Mouse (Mus musculus) layer of hippocampus, postnatal 10 days (tissue): ENCODE results near the gene Vmn2r13. TPM values are rescaled to one million over a fixed set of nuclear protein-coding genes. Genes with fewer than 3 reads are reported as not detected.
"Not testable (repeated sequence)": the region's sequence is repeated elsewhere in the genome, so short reads cannot be mapped to it uniquely, and the experiment has no call there.

Experiments used
- DNase-seq, 2 experiments: peaks; one replicate each; pipeline ENCODE4 v3.0.0; 2021; ENCODE audit warnings: low spot score in 2 of 2
- long read RNA-seq: library from polyadenylated mRNA; stranded (forward); transcript quantifications from one replicate; pipeline ENCODE4 v2.0.0, GENCODE M21; 2023
- total RNA-seq, 2 experiments: library from RNA; stranded (reverse); gene quantifications; 2 replicates each; pipeline ENCODE4 v1.2.3; 2021

Gene Vmn2r13
- total RNA-seq: not detected
- long read RNA-seq: 0 reads

DNA sequence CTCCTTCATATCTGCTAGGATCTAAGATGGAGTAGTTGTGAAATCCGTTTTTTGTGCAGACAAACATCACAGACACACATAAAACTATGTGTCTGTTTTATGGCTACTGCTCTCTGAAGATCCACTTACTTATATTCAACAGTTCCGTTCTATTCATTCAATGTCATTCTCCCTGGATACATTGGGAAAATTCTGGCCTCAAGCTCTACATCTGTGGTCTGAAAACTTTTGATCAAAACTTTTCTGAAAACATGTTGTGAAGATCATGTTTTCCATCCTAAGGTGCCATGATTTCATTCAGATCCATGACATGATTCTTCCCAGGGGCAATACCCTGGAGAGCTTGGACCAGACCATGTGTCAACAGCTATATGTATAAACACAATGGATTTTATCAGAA is at the start of gene Vmn2r13:
TSS of gene Vmn2r13 (minus strand) at position 101 of the 400 bp plus-strand sequence.
- not testable (repeated sequence) for DNase-seq

DNA sequence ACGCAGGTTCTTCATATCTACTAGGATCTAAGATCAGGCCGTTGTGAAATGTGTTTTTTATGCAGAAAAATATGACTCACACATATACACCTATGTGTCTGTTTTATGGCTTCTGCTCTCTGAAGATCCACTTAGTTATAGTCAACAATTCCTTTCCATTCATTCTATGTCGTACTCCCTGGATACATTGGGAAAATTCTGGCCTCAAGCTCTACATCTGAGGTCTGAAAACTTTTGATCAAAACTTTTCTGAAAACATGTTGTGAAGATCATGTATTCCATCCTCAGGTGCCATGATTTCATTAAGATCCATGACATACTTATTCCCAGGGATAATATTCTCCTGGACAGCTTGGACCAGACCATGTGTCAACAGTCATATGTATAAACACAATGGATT is 32.6 kb upstream of the Vmn2r13 start, which contains the start of gene Vmn2r14:
TSS of gene Vmn2r14 (minus strand) at position 101 of the 400 bp plus-strand sequence.
- DNase-seq: no peak

DNA sequence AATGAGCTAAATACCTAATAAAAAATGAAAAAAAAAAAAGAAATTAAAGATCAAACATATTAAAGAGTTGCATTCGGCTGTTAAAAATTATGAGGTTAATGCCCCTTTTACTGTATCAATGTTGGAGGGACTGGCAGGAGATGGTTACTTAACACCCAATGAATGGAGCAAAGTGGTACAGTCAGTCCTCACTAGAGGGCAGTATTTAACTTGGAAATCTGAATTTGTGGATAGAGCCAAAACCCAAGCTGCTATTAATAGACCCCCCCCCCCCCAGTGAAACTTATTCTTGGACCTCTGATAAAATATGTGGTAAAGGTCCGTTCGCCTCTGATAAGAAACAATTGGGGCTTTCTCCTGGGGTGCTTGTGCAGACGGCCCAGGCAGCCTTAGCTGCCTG is 25.1 kb downstream of the Vmn2r13 start:
- DNase-seq: not testable (repeated sequence)

DNA sequence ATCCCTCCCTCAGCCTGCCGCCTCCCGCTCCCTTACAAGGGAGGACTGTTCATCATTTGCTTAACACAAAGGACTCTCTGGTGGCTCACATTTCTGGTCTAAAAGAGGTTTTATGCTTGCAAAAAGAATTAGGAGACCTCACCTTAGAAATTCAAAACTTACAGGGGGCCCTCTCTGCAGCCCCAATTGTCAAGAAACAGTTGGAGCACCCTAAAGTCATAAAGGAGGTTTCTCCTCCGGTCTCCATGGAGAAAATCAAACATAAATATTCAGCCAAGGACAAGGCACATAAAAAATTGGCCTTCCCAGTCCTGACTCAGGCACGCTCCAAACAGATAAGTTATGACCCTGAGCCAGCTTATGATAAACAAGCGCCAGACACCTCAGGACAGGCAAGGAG is 31.9 kb downstream of the Vmn2r13 start:
- DNase-seq: no peak

DNA sequence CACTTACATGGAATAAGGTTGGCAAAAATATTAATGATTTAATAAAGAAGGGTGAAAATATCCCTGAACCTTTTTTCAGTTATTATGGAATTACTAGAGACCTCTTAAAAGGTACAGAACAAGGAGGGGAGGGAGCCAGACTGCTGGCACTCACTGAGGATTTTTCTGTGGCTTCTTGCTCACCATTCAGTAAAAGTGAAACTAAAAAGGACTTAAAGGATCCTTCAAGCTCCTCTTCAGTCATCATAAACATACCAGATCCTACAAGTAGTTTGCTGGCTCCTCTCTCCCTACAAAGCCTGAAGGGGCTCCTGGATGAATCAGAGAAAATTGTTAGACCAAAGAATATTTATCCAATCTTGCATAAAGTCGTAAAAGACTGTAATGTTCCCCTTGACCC is 32.4 kb downstream of the Vmn2r13 start:
- DNase-seq: not testable (repeated sequence)

DNA sequence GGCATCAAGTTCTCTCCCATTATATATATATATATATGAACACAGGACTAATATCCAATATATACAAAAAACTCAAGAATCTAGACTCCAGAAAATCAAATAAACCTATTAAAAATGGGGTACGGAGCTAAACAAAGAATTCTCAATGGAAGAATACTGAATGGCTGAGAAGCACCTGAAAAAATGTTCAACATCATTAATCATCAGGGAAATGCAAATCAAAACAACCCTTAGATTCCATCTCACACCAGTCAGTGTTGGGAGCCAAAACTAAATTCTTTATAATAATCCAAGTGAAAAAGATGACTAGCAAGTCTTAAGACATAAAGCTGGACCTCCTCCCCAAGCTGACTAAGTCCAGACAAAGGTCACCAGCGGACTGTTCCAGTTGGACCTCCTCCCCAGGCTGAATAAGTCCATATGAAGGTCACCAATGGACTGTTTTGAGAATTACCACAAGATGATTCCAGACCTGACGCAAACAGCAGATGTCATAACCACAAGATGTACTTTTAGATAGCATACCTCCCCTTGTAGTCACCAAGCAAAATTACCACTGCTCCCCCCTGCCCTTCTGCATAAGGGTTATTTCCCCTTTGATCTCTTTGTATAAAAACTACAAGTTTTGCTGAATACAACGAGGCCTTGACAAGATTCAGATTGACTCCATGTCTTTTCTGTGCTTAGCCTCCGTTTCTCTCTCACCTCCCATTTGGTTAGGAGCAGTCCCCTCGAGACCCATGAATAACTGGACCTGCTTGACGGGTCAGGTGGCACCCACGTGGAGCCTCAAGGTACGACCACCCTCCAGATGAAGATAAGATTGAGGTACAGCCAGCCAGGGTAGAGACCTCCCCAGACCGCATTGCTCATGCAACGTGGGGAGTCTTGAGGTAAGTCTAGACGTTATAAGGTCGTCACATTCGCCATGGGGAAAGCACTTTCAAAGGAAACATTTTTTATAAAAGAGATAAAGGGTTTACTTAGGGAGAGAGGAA is 33.2 kb downstream of the Vmn2r13 start:
- not testable (repeated sequence) for DNase-seq

DNA sequence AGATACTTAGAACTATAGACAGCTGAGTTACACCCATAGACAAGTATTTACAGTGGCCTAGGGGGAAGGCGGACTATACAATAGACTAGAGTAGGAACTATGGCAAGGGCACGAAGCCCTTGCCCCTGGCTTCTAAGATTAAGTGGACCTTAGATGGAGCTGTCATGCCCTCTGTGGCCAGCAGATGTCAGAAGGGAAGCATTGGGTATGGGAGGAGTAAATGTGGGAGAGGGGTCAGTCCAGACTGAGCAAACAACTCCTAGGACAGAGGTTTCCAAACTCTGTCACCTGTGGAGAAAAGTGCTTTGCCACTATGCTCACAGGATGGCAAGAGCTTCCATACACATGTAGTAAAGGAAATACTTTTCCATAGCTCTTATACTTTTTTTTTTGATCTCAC is 52.5 kb downstream of the Vmn2r13 start:
- DNase-seq: no peak

DNA sequence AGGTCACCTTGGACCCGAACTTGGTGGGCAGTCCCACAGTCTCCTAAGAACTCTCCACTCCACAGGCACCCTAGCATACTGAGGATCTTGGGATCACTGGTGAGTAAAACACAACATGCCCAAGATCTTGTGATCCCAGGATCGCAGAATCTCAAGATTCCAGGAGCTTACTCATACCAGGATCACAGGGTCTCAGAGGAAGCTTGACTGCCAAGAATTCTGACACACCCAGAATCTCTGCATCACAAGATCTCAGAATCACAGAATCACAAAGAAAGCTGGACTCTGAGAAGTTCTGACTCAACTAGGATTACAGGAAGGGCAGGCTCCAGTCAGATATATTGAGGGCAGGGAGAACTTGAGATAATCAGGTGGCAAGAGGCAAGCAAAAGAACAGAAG is 55.3 kb downstream of the Vmn2r13 start:
- no peak for DNase-seq

Other genes starting within 250 kb of the Vmn2r13 start
- gene Vmn2r10, start 185.7 kb downstream of the Vmn2r13 start, total RNA-seq: not detected
- not detected for gene Vmn2r11, start 132.6 kb downstream of the Vmn2r13 start, total RNA-seq
- gene Vmn2r12, start 94.2 kb downstream of the Vmn2r13 start, total RNA-seq: not detected
- gene Vmn2r14, start 32.5 kb upstream of the Vmn2r13 start, total RNA-seq: not detected
- gene Vmn2r15, start 105.4 kb upstream of the Vmn2r13 start, total RNA-seq: not detected
- gene Vmn2r16, start 138.0 kb upstream of the Vmn2r13 start, total RNA-seq: not detected
- not detected for gene Vmn2r17, start 227.5 kb upstream of the Vmn2r13 start, total RNA-seq